Mouse (Mus musculus): Measurements from ENCODE around the gene Sema4c.
"Not testable (repeated sequence)": the region's sequence is repeated elsewhere in the genome, so short reads cannot be mapped to it uniquely, and the experiment has no call there.

- TF ChIP-seq GATA1 (IDR thresholded peaks at IDR 0.05; ENCODE audit: borderline replicate concordance, low read length); FLI1 (IDR thresholded peaks at IDR 0.05; ENCODE audit: low read length): not testable (repeated sequence)
These were observed 21.4 kb downstream of the Sema4c start, which contains the start of gene Ankrd23 for GRCm38 (mm10) chr1:36536783-36537182.
